Mouse (Mus musculus) olfactory bulb, adult 2 months (tissue): ENCODE results near the gene Plekhg5.
A peak's percentile ranks its signal among the peaks of the same experiment; 100 is the strongest.

Source experiments
- CTCF ChIP-seq: fragments of 200-500 bp; IDR thresholded peaks from 2 replicates; pipeline ENCODE4 v1.5.1; 2012; ENCODE audit warnings: low read depth, mild to moderate bottlenecking, low read length, moderate library complexity; ENCODE audit not compliant: insufficient read depth
- POLR2A ChIP-seq: fragments of 200-500 bp; IDR thresholded peaks from 2 replicates; pipeline ENCODE4 v1.6.1; 2012; ENCODE audit warnings: mild to moderate bottlenecking, low read depth, low read length, moderate library complexity; ENCODE audit not compliant: insufficient read depth

- TF ChIP-seq CTCF (peak; percentile 89), POLR2A (no peak)
Observed at GRCm38 (mm10) chr4:152095937-152096910, 23.9 kb downstream of the Plekhg5 start.
